Mouse (Mus musculus) adrenal gland (tissue): Measurements from ENCODE around the gene Kalrn.

Experiments
- intact Hi-C: fragments of 180-260 bp; cut with DNase I; formaldehyde crosslinking; loops from one replicate; pipeline ENCODE4 v1.15.1; 2025

Gene Kalrn

DNA sequence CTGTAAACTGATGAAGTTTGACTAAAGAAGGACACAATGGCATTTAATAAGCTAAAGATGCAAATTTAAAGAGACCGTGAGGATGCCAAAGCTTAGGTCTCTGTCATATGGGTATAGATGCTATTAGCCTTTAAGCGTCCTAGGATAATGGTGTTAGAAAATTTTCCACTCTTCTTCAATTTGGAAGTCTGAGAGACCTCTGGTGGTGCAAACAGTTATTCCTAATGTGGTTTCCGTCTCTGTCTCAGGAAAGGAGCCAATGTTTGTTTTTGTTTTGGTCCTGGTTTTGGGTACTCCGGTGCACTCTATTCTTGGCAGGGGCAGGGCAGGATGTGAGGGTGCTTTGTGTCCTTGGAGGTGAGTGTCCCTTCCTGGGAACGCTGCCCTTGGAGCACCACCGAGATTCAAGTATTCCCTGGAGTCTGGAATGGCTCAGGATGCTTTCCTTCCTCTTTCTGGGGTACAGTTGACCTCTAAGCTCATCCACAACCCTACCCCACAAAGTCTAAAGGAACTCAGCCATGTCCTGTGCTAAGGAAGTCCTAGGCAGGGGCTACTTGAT lies 646.0 kb downstream of the Kalrn start:
- intact Hi-C loops: no loop called here

DNA sequence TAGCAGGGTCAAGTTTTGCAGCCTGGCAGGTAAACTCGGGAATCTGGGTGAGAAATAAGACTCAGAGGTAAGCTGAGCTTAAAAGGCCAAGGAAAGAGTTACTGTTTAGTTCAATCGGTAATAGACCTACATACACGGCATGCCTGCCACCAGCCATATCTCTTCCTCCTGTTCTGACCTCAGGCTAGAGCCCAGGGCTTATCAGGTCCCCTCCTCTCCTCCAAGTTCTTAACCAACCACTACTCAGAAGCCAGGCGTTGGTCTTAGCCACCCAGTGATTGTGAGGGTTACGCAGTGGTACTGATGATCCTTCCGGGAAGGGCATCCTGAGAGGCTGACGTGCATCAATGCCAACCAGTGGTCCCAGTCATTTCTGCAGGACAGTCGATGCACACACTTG lies 649.6 kb downstream of the Kalrn start:
- intact Hi-C loops: no loop called here

DNA sequence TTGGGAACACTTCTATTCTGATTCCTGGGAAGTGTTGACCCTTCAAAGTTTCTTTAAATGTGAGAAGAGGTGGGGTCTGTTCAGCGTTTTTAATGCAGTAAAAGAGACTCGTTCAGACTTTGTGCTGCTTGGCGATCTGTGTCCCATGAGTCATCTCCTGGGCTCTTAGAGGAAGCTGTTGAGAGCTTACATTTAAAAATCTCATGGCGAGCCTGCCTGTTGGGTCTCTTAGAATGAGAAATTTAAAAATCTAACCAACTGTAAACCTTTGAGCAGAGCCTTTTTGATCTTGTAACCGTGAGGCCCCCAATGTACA lies 650.4 kb downstream of the Kalrn start:
- intact Hi-C loops: no loop called here

DNA sequence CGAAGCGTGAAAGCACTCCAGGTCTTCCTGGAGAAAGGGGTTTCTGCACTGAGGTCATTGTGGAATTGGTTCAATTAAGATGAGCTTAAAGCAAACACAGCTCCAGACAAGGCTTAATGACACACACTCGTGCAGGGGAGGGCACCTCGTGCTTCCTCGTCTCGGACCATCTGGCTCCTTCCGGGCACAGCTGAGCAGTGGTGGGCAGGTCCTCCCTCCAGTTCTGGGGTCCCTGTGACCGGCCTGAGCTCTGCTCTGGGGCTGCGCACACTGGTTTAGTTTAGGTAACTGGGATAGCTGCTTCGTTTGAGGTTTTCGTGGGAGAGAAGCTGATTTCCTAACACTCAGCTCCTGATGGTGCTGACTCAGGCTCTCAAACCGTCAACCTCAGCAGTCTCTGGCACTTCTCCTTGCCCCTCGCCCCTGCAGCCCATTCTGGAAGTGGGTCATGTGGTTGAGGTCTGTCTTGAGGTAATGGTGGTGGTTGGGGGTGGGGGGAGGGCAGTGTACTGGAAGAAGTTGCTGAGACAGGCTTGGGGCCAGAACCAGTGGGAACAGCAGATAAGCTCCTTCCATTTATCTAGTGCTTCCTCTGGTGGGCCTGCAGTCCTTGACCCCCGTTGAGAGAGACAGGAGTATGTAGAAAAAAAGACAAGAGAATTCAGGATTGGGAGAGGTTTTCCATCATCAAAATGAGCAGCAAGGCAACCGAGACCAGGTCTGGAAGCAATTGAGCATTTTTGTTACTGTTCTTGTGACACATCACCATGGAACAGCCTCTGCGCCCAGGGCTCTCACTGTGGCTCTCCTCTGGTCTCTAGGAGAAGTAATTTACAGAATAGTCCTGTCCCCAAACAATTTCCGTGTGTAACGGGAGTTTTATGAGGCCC lies 651.0 kb downstream of the Kalrn start:
- intact Hi-C loops: no loop called here

DNA sequence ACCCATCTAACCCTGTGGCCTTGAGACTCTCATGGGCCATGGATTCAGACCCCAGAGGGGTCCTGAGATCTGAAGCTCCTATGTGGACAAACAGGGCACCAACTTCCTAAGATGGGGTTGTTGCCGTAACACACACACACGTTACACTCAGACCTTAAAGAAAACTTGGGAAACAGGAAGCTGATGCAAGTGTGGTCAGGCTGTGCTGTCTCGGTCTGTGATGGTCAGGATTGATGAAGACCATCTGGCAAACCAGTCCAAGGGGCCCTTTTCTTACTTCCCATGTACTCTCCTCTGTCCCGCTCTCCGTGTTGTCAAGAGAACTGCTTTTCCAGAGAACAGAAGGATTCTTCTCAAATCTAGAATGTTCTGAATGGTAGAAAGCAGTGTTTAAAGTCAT lies 651.8 kb downstream of the Kalrn start:
- intact Hi-C loops: no loop called here
